Mouse (Mus musculus) forebrain, embryonic 14.5 days (tissue): ENCODE measurements around the gene Gm4969. TPM values are rescaled to one million over a fixed set of nuclear protein-coding genes. Genes with fewer than 3 reads are reported as not detected.

Experiments
- ATAC-seq: fragments of 200-750 bp; cut with Nextera tagmentation; 2 replicates; pipeline ENCODE4 v1.8.0; 2017; ENCODE audit warnings: mild to moderate bottlenecking, moderate library complexity
- DNase-seq: peaks from one replicate; pipeline ENCODE4 v3.0.0-alpha.2; 2015; ENCODE audit warnings: low spot score
- H3K27ac ChIP-seq: fragments of 300-500 bp; sonication (generic); 2 replicates; pipeline ENCODE4 v1.5.1; 2014; ENCODE audit warnings: low read depth, mild to moderate bottlenecking, control low read depth, low read length, moderate library complexity
- H3K27me3 ChIP-seq: fragments of 300-500 bp; sonication (generic); replicated peaks from 2 replicates; pipeline ENCODE4 v1.6.1; 2014; ENCODE audit warnings: low read length, control low read depth, mixed read lengths; ENCODE audit not compliant: control insufficient read depth, insufficient read depth
- H3K36me3 ChIP-seq: fragments of 300-500 bp; sonication (generic); 2 replicates; pipeline ENCODE4 v1.6.1; 2014; ENCODE audit warnings: low read length, control low read depth; ENCODE audit not compliant: control insufficient read depth, insufficient read depth
- H3K4me1 ChIP-seq: fragments of 300-500 bp; sonication (generic); 2 replicates; pipeline ENCODE4 v1.6.1; 2014; ENCODE audit warnings: antibody characterized with exemption, low read length, control low read depth; ENCODE audit not compliant: control insufficient read depth, insufficient read depth
- H3K4me2 ChIP-seq: fragments of 300-500 bp; sonication (generic); 2 replicates; pipeline ENCODE4 v1.6.1; 2014; ENCODE audit warnings: mild to moderate bottlenecking, control low read depth, low read length
- H3K4me3 ChIP-seq: fragments of 300-500 bp; sonication (generic); 2 replicates; pipeline ENCODE4 v1.5.1; 2014; ENCODE audit warnings: low read depth, low read length, control low read depth
- H3K9ac ChIP-seq: fragments of 300-500 bp; sonication (generic); 2 replicates; pipeline ENCODE4 v1.6.1; 2014; ENCODE audit warnings: mild to moderate bottlenecking, low read length, control low read depth, moderate library complexity
- H3K9me3 ChIP-seq: fragments of 300-500 bp; sonication (generic); replicated peaks from 2 replicates; pipeline ENCODE4 v1.6.1; 2016; ENCODE audit warnings: low read length, control low read depth, mixed read lengths; ENCODE audit not compliant: control insufficient read depth
- WGBS: fragments of 180-500 bp; shearing (Covaris S2); extraction: QIAGEN DNeasy Blood & Tissue Kit; methylation state at CpG from one replicate; pipeline ENCODE4 v1.1.7; 2014; 5-methylcytosine and 5-hydroxymethylcytosine counted together
- polyA plus RNA-seq: library from polyadenylated mRNA; unstranded; fragments of >200 nt; fragmentation: Nextera tagmentation; extraction: Ambion mirVana; gene quantifications from 2 replicates; pipeline ENCODE4 v1.2.1, GENCODE M21; 2014

Gene Gm4969
- polyA plus RNA-seq, 1 experiment from 2014 or later: 2.2 TPM

- Histone ChIP-seq H3K9me3 (no peaks in the 10 kb centered on the region), H3K4me3 (peak overlapping the region; percentile 56), H3K4me1 (peaks cover 19% of the 10 kb centered on the region), H3K27ac (peak overlapping the region; percentile 84), H3K4me2 (peak overlapping the region; percentile 98), H3K27me3 (no peaks in the 10 kb centered on the region), H3K36me3 (peaks cover 29% of the 10 kb centered on the region), H3K9ac (peak overlapping the region; percentile 73)
- under 1% methylated on average over 45 of the region's 45 CpGs for WGBS
- ATAC-seq: peak; percentile 79
- DNase-seq: peak; percentile 95
Measured at GRCm38 (mm10) chr7:19093537-19094385, 24.4 kb downstream of the Gm4969 start.

- H3K4me2 ChIP-seq: peak overlapping the region; percentile 98
- peaks cover 19% of the 10 kb centered on the region for H3K4me1 ChIP-seq
- peak overlapping the region; percentile 25; the same call in 1 of the 2 replicates for H3K9ac ChIP-seq
- ATAC-seq (peak; percentile 56), DNase-seq (peak; percentile 67)
- H3K9me3 ChIP-seq: no peaks in the 10 kb centered on the region
- peaks cover 34% of the 10 kb centered on the region for H3K36me3 ChIP-seq
- H3K4me3 ChIP-seq: peak overlapping the region; percentile 56
- H3K27ac ChIP-seq: peak overlapping the region; percentile 60; the same call in 1 of the 2 replicates
- H3K27me3 ChIP-seq: no peaks in the 10 kb centered on the region
- WGBS: 2% methylated on average over 12 of the region's 15 CpGs
Measured at GRCm38 (mm10) chr7:19093174-19093521, 25.0 kb downstream of the Gm4969 start.

- 3% methylated on average over 38 of the region's 38 CpGs for WGBS
- peak overlapping the region; percentile 56 for H3K4me3 ChIP-seq
- peaks cover 40% of the 10 kb centered on the region for H3K36me3 ChIP-seq
- peak; percentile 61 for ATAC-seq
- peak overlapping the region; percentile 98 for H3K4me2 ChIP-seq
- peak overlapping the region; percentile 40; the same call in 1 of the 2 replicates for H3K9ac ChIP-seq
- H3K4me1 ChIP-seq: peaks cover 19% of the 10 kb centered on the region
- H3K27ac ChIP-seq: peak overlapping the region; percentile 60
- H3K9me3 ChIP-seq: no peaks in the 10 kb centered on the region
- DNase-seq: peak; percentile 75
- H3K27me3 ChIP-seq: no peaks in the 10 kb centered on the region
Measured at GRCm38 (mm10) chr7:19092381-19093173, 25.6 kb downstream of the Gm4969 start.

- H3K27ac ChIP-seq: no peak overlapping the region
- H3K9ac ChIP-seq: peak overlapping the region; percentile 40; the same call in 1 of the 2 replicates
- no peaks in the 10 kb centered on the region for H3K27me3 ChIP-seq
- no peaks in the 10 kb centered on the region for H3K9me3 ChIP-seq
- WGBS: 27% methylated on average over 16 of the region's 17 CpGs
- peak overlapping the region; percentile 98; the same call in 1 of the 2 replicates for H3K4me2 ChIP-seq
- H3K4me3 ChIP-seq: no peak overlapping the region
- DNase-seq: no peak
- no peak for ATAC-seq
- H3K36me3 ChIP-seq: peaks cover 46% of the 10 kb centered on the region
- H3K4me1 ChIP-seq: peaks cover 19% of the 10 kb centered on the region
Measured at GRCm38 (mm10) chr7:19091913-19092312, 26.3 kb downstream of the Gm4969 start.

GRCm38 (mm10) chr7:19088813-19089212, 29.4 kb downstream of the Gm4969 start:
- Histone ChIP-seq H3K4me1 (peaks cover 10% of the 10 kb centered on the region; the same call in 1 of the 2 replicates), H3K36me3 (peaks cover 56% of the 10 kb centered on the region), H3K9ac (no peak overlapping the region), H3K27me3 (no peaks in the 10 kb centered on the region), H3K4me2 (no peak overlapping the region), H3K9me3 (no peaks in the 10 kb centered on the region), H3K27ac (no peak overlapping the region), H3K4me3 (no peak overlapping the region)
- ATAC-seq (no peak), DNase-seq (peak; percentile 70)
- WGBS: 40% methylated on average over 10 of the region's 10 CpGs

- Histone ChIP-seq H3K9ac (no peak overlapping the region), H3K27me3 (no peaks in the 10 kb centered on the region), H3K4me2 (no peak overlapping the region), H3K4me1 (no peaks in the 10 kb centered on the region), H3K9me3 (no peaks in the 10 kb centered on the region), H3K36me3 (peaks cover 72% of the 10 kb centered on the region), H3K27ac (no peak overlapping the region), H3K4me3 (no peak overlapping the region)
- DNase-seq: no peak
- 61% methylated on average over 18 of the region's 18 CpGs for WGBS
- no peak for ATAC-seq
Measured at GRCm38 (mm10) chr7:19086760-19087159, 31.4 kb downstream of the Gm4969 start.

GRCm38 (mm10) chr7:19086042-19086441, 32.1 kb downstream of the Gm4969 start:
- peaks cover 73% of the 10 kb centered on the region for H3K36me3 ChIP-seq
- H3K27ac ChIP-seq: no peak overlapping the region
- H3K9ac ChIP-seq: no peak overlapping the region
- no peak for DNase-seq
- no peaks in the 10 kb centered on the region for H3K27me3 ChIP-seq
- H3K4me2 ChIP-seq: no peak overlapping the region
- H3K4me1 ChIP-seq: no peaks in the 10 kb centered on the region
- ATAC-seq: no peak
- no peaks in the 10 kb centered on the region for H3K9me3 ChIP-seq
- 13% methylated on average over 14 of the region's 14 CpGs for WGBS
- no peak overlapping the region for H3K4me3 ChIP-seq

- H3K4me1 ChIP-seq: no peaks in the 10 kb centered on the region
- H3K36me3 ChIP-seq: peaks cover 73% of the 10 kb centered on the region
- DNase-seq: no peak
- no peak overlapping the region for H3K4me3 ChIP-seq
- no peaks in the 10 kb centered on the region for H3K27me3 ChIP-seq
- WGBS: 17% methylated on average over 6 of the region's 6 CpGs
- H3K27ac ChIP-seq: no peak overlapping the region
- ATAC-seq: no peak
- no peak overlapping the region for H3K4me2 ChIP-seq
- no peak overlapping the region for H3K9ac ChIP-seq
- no peaks in the 10 kb centered on the region for H3K9me3 ChIP-seq
Measured at GRCm38 (mm10) chr7:19085495-19085894, 32.7 kb downstream of the Gm4969 start.
